Mouse (Mus musculus) lung, postnatal 4 days (tissue): Measurements from ENCODE around the gene Dlx2.

Experiments used
- DNase-seq, 2 experiments: peaks; one replicate each; pipeline ENCODE4 v3.0.0; 2021

Dlx2 gene

DNA sequence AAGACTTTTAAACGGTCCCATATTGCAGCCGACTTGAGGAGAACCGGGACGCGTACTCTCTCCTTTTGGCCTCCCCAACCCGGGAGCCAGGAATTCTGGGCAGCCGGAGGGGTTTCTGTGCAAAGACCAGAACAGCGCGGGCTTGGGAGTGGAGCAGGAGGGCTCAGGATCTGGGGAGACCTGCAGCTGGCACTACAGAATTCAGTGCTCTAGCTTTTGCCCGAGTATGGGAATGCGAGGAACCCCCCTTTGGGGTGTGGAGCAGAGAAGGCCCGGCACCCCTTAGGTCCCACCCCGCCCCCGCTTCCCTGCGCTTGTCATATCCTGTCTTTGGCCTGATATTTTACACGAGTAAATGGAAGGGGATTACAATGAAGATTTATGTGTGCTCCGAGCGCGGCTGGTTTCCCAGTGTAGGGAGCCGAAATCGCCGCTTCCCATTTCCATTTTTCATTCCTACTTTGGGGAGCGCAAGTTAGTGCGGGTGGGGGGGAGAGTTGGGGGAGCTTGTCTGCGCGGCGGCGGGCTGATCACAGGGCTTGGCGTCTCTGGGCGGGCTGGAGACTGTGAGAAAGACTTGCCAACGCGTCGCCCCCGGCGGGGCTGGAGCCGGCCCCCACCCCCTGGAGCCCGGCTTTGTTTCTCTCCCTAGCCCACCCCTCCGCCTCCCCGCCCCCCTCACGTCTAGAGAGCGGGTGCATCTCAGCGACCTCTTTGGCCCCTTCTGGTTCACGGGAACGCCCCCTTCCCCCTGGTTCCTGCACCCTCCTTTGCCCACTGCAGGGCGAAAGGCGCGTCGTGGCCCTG, 5.7 kb downstream of the Dlx2 start:
- no peak for DNase-seq

DNA sequence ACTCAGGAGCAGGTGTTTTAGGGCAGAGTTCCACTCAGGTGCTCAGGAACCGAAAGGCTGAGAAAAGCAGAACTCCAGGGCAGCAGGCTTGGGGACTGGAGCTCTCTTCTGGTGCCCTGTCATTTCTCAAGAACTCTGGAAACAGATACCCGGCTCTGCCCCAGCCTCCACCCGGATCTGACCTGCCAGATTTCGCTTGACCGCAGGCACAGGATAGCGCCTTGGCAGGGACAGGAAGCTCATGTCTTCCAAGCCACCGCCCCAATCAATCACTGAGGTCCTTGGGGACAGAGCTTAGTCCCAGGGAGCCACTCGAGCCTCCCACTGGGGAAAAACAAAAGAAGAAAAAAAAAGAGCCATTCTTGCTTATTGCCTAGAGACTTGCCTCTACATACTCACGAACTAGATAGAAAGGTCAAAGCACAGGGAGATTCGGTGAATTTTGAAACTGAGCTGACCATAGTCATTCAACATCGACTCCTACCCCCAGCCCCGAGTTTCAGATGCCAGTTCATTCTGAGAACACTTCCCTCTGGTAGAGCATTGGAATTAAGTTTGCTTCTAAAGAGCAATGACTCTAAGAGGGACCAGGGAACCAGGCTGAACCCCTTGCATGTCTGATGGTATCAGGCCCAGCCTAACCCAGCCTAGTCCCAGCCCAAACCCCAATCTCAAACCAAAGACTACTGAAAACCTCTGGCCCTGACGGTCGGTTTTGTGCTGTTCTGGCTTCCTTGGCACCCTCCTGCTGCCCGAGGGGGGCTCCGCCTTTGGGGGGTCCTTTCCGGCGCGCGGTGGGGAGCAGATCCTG, 12.1 kb downstream of the Dlx2 start:
- DNase-seq: no peak

DNA sequence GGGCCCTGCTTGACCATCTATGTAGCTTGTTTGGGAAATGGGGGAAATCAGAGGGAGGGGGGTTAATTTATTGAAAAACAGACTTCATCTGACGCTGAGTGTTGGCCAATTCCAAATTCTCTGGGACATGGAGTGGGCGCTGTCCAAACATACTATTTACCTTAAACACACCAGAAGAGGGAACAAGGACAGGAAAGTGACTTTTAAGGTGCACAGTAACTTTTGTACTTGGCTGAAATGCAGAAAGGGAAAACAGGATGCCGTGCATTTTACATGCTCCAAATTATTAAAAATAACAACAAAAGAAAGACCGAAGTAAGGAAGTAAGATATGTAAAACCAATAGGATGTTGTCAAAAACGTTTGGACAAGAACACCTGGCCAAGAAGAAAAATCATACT, 13.5 kb downstream of the Dlx2 start:
- no peak for DNase-seq

DNA sequence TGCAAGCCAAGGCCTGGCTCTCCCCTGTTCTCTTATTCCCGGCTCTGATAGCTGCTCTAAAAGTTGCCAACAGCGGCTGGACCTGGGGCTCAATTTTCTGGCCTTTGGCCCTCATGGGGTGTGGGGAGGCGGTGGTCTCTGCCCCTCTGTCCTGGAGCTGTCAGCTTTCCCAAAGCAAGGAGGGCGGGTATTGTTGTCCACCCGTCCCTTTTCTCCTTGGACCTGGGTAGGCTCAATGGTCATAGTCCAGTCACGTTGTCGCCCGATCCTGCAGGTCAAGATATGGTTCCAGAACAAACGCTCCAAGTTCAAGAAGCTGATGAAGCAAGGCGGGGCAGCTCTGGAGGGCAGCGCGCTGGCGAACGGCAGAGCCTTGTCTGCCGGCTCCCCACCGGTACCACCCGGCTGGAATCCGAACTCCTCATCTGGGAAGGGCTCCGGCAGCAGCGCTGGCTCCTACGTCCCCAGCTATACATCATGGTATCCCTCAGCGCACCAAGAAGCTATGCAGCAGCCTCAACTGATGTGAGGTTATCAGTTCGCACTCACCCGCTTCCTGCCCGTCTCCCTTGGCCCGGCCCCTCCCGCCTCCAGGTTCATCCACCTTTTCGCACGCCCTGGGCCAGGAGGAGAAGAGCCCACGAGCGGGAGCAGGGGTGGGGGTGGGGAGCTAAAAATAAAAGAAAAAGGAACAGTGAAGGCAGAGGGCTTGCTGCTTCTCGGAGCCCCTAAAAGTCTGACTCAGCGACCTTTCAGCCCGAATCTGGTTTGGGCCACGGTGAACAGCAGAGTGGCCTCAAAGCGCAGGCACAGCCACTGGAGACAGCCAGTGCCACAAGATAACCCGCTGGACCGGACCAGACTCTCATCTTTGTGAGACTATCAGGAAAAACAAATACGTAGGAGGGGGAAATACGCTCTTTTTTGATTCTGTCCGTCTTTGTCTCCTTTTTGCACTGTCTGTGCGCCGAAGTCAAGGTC, 14.3 kb downstream of the Dlx2 start:
- no peak for DNase-seq

DNA sequence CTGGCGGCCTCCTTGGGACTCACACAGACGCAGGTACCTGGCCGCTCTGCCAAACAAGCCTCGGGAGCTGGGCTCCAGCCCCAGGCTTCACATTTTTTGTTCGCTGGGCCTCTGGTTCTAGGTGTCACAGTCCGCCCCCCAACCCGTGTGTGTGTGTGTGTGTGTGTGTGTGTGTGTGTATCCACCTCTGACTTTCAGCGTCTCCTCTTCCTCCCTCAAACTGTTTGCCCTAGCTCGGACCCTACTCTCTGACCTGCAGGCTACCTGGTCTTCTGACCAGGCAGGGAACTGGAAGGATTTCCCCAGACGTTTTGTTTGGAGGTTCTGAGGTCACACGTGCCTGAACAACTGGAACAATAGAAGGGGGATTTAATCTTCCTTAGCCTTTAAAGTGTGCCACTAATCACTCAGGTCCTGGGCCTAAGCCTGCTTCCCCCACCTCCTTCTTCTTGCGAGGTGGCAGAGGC, 15.4 kb downstream of the Dlx2 start:
- DNase-seq: no peak

DNA sequence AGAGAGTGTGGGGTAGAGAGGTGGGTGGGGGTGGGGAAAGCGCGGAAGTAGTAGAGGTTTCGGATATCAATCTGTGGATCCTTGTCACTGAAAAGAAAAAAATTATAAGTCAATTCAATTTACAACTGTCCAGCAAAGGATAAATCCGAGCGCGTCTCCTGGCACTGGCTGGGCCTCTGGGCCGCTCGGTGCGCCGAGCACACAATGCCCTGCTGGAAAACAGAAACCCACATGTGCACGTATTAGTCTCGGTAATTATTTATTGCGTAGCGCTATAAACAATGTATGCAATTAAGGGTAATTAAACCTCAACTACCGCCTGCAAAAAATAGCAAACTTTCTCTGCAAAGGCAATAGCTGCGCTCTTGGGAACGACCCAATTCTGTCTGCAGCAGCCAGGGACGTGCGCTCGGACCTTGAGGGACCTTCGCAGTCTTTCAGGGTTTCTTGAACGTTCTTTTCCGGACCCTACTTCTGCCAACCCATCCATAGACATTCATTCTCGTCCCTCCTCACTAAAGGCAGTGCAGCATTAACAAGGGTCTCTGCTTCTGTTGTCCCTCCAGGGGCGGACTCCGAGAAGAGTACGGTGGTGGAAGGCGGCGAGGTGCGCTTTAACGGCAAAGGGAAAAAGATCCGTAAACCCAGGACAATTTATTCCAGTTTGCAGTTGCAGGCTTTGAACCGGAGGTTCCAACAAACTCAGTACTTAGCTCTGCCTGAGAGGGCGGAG, 16.0 kb downstream of the Dlx2 start:
- DNase-seq: no peak

DNA sequence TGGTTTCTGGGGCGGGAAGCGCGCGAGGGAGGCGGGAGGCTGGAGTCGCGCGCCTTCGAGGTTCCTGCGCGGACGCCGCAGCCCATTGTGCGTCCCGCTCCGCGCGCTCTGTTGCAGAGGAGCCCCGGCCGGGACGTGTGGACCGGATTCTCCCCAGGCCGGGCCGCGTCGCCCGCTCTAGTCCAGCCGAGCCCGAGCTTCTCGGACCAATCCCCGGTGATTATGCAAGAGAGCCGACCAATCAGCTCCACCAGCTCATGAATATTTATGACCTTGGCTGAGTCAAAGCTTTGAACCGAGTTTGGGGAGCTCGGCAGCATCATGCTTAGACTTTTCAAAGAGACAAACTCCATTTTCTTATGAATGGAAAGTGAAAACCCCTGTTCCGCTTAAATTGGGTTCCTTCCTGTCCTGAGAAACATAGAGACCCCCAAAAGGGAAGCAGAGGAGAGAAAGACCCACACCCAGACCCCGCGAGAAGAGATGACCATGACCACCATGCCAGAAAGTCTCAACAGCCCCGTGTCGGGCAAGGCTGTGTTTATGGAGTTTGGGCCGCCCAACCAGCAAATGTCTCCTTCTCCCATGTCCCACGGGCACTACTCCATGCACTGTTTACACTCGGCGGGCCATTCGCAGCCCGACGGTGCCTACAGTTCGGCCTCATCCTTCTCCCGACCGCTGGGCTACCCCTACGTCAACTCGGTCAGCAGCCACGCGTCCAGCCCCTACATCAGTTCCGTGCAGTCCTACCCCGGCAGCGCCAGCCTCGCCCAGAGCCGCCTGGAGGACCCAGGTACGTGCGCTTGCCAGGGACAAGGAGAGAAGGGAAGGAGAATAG, 16.8 kb downstream of the Dlx2 start:
- peak; percentile 70 to 83 for DNase-seq

DNA sequence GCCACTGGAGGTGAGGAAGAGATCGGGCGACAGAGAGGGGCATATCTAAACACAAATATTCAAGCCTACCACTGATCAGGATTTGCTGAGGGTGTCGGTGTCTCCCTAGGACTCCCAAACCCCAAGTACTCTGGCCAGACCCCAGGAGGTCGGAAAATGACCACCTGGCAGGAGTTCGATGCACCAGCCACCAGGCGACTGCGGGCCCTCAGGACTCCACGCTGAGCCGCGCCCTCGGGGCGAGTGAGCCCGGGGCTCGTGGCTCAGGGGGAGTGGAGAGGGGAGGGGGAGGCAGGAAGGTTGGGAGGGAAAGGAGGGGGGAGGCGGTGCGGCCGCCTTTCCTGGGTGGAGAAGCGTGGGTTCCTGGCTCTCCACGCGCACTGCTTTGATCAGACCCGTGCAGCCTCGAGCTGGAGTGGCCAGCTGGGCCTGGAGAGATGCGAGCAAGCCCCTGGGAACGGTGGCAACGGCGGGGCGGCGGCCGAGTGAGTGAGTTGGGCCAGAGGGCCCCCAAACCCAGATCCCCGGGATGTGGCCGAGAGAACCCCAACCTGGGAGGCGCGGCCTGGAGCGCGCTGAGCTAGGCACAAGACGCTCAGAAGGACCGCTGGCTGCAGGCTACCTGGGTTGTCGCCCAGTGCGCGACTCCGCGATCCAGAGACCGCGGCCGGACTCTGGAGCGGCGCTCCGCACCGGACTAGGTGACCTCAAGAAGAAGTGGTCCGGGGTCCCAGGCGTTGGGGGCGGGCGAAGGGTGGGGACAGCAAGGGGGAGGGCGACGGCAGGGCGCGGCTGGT, 17.6 kb downstream of the Dlx2 start:
- DNase-seq: peak in 1 of 2 experiments; percentile 24

DNA sequence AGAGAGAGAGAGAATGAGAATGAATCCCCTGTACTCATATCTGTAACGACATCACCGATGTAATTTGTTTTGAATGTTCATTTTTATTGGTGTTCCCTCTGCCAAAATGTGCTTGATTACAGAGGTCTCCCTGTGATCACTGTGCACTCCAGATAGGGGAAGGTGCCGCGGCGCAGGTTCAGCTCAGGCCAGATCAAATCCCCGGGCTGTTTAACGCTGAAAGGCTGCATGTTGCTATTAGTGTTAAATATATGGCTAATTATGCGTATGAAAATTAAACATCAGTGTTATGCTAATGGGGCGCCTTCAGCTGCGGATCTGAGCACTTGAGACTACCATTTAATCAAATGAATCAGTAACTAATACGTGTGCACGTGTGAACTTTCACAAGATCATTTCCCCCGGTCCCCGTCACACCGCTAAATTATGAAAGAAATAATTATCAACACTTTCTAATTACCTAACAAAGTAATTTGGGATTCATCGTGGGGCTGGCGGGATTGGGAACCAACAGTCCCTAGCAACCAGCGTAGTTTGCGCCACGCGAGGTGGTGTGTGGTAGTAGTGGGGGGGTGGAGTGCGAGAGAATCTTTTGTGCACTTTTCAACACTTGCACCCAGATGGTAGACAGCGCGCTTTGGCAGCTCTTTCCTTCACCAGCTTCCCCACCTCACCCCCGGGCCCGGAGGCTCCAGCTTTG, 18.4 kb downstream of the Dlx2 start, which contains the start of gene Dlx1:
TSS of gene Dlx1 (plus strand) at position 100 of the 700 bp plus-strand sequence.
- DNase-seq: no peak

DNA sequence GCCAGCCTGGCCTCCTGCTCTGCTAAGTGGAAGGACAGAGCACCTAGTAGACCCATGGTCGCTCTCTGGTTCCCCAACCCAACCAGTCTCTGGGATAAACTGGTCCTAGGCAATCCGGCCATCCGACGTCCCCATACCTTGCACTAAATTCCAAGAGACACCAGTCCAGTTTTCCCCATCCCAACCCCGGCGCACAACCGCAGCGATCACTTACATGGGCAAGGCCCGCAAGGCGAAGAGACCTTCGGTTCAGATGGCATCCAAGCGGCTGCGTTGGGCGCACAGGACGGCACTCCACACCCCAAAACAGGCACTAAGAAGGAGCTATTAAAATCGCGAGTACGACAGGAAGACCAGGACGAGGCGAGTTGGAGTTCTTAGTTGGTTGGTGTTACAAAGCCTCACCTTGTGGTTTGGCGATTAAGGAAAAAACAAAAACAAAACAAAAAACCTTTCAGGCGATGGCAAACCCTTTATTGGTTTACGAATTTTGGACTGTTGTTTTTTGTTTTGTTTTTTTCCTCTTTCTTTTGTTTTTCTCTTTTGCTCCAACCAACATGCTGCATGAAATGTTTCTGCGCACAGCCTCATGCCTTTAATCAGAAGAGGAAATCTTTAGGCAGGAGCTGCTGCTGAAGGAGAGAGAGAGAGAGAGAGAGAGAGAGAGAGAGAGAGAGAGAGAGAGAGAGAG, 19.1 kb downstream of the Dlx2 start:
- DNase-seq: peak in 1 of 2 experiments; percentile 18

DNA sequence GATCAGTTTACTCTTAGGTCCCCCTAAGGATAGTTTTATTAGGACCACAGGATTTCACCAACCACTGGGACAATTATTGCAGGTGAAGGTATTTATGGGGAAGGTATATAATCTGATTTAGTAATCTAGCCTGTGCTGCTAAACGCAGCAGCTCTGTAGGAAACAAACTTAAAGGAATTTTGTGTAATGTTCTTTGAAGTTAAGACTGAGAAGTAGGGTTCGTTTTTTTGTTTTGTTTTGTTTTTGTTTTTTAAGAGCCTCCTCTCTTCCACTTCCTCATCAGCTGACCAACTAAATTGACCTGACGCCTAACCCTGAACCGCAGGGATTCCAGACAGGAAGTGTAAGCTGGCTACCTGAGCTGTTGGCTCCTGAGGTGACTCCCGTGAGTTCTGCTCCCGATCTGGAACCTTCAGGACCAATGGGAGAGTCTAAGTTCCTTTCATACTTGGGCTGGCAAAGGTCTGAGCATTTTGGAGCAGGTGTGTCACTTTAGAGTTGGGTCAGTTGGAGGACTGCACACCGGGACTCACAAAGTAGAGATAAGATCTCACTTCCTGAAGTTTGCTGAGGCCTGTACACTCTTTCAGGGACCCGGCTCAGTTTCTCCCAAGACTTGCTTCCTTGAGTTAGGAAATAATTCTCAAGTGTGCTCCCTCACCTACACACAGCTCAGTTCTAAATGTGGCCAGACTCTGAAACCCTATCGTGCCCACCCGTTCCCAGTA, 19.8 kb downstream of the Dlx2 start:
- peak in 1 of 2 experiments; percentile 15 for DNase-seq

DNA sequence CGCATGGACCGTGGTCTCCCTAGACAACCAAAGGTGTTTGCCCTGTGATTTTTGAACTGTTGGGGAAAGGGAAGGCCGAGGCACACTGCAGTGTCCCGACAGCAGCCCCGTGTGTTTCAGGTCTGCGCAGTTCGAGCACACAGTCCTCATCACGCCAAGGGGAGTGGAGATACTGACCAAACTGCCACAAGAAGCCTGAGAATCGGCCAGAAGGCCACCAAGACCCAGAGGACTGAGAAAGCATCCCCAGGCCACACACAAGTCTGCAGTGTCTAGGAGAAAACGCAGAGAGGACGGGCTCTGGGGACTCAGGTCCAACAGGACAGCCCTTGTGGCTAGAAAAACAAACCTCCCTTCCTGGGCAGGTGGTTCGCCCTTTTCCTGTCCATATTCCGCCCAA, 21.8 kb downstream of the Dlx2 start:
- peak in 1 of 2 experiments; percentile 14 for DNase-seq

DNA sequence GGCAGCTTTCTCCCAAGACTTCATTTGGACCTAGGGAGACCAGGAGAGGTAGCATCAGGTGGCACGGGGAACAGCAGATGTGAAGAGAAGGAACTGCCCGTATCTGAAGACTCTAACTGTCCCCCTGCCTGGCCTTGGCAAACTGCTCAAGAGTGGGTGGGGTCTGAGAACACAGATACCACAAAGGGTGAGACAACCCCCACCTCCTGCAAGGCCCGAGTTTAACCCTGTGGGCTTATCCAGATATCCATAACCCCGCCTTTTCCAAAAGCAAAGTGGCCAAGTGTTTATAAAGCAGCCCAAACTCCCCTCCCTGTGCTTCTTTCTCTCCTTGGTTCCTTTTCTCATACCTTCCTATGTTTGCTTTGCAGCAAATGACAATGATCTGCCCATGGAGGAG, 23.1 kb downstream of the Dlx2 start:
- no peak for DNase-seq

DNA sequence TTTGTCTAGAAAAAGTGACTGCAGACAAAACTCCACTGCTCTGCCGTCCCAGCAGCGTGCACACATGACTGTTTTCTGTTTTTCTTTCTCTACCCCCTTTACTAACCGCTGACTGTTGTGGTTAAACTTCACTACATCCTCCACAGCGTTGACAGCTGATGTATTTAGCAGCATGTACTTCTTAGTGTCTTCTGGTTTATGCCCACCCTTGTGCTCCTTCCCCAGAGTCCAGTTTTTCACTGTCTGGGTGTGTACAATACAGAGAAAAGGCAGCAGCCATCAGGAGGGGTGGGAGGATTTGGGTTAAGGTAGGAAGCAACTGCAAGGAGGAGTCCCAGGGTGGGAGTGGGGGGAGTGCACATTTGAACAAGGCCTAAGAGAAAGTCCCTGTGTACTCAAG, 23.7 kb downstream of the Dlx2 start:
- no peak for DNase-seq

DNA sequence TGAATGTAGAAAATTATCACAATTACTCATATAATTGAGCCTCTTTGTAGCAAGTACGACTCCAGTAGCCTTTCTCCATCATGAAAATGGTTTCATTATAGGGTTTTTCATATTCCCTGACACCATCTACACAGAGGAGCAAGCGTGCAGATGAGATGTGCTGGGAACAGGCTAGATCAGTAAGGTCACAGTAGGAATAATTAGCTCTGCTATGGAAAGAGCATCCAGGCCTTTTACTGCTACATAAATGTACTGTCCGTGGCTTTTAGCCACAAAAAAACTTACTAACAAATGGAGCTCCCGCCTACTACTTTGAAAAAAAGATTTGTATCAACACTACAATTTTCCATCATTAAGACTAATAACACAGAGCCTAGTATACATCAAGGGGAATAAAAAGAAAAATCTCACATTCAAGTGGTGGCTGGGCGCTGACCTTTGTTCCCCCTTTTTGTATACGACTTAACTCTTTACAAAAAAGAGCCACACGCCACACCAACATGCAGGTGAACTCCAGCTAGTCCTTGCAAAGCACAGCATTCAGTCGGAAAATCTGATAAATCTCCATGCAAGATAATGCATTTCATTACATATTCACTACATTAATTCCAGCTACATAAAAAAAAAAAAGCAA, 29.0 kb downstream of the Dlx2 start:
- no peak for DNase-seq

DNA sequence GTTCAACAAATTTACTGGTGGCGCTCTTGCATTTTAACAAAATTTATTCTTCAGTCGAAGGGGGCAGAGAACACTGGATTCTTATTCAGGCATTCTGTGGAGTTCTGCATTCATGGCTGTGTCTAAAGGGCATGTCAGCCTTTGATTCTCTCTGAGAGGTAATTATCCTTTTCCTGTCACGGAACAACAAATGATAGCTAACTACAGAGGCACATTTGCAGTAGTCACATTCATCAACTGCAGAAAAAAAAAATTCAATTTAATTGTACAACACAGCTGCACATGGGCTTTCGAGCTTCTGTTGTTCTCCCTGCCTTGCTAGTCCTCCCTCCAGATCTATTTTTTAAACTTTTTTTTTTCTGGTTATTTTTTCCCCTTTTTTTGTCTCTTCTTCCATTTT, 29.6 kb downstream of the Dlx2 start:
- no peak for DNase-seq

DNA sequence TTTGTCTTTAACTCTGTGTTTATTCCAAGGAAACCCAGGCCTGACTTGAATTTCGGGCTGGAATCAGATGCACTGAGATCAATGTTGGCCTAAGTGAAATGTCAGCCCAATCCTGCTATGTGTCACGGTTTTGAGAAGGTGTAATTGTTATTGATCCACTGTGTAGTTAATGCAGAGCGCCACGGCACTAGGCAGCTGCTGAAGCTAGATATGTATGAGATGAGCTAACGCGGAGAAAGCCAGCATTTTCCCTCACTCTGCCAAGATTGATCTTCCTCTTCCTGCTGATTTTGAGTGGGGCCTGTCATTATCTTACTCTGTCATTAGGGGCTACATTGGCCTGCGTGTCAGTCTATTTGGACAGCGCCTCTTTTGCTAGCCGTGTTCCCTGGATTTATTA, 34.2 kb downstream of the Dlx2 start:
- DNase-seq: no peak

DNA sequence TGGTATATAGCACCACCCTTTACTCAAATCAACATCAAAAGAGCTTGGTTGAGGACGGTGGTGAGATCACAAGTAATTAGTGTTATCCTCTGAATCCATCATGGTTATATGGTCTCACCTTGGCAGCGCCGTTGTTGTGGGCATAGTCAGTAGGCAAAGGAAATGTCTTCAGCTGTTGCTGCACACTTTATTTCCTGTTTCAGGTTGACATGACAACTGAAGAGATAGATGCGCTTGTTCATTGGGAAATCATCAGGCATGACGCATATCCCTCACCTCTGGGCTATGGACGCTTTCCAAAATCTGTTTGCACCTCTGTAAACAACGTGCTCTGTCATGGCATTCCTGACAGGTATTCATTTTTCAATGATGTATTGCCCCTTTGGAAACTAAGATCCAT, 35.3 kb downstream of the Dlx2 start:
- no peak for DNase-seq
